In the genomic region with DNA sequence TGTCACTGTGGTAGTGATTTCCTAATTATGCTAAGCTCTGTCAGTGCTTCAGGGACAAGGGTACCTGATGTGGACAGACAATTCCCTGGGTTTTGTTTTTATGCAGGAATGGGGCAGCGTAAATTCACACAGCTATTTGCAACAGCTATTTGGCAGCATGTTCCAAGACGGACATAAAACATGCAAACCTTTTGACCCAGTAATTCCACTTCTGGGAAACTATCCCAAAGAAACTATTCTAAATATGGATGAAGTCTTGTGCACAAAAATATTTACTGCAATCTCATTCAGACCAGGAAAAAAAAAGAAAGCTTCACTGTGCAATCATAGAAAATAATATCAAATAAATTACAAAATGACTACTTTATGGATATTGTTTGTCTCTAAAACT, we compare ENCODE assay signal across 17 mouse cellular contexts.
A peak's percentile ranks its signal among the peaks of the same experiment; 100 is the strongest.
DNase-seq lines count a peak whose midpoint lies in the region; ATAC-seq and TF ChIP-seq lines count a peak whose summit lies in the region.
"Had no signal": no experiment of that assay in that cellular context is flagged by ENCODE, and none has a peak within 500 bp of the region (broad histone marks: within the 10 kb centered on the region; RNA-seq: fewer than 3 reads in every experiment).

No protein-coding gene starts in this region.

- no peak for ATAC-seq in kidney, embryonic 14.5 days (ENCODE audit: low FRiP score, low TSS enrichment)
- ATAC-seq in kidney, postnatal 0 days (replicated peaks; ENCODE audit: low FRiP score, low read depth): no peak

- intact Hi-C loops in gastrocnemius, adult 2 months (cut with DNase I): no loop called here

- H3K27me3 ChIP-seq in kidney, embryonic 14.5 days (ENCODE audit: control insufficient read depth, insufficient read depth, low read length): no peaks in the 10 kb centered on the region
- no peaks in the 10 kb centered on the region for H3K27me3 ChIP-seq in kidney, postnatal 0 days (ENCODE audit: insufficient read depth, low read length)
- H3K27me3 ChIP-seq: embryonic facial prominence, embryonic 13.5 days; forebrain, embryonic 12.5 days; neural tube, embryonic 15.5 days had no signal

- no peaks in the 10 kb centered on the region for H3K4me1 ChIP-seq in kidney, embryonic 14.5 days (ENCODE audit: control insufficient read depth, insufficient read depth, low read length)
- H3K4me1 ChIP-seq in kidney, postnatal 0 days (replicated peaks; ENCODE audit: insufficient read depth, low read length): no peaks in the 10 kb centered on the region; the same call in 1 of the 2 replicates
- H3K4me1 ChIP-seq: neural tube, embryonic 15.5 days had no signal

- DNase-seq in gastrocnemius, adult 2 months: no peak
- DNase-seq in gastrocnemius, adult 8-10 months (ENCODE audit: low spot score in 2 of 2): no peak
- DNase-seq in kidney, adult 9 months: peak; percentile 32
- peak; percentile 10 for DNase-seq in 3T3-L1 (ENCODE audit: low read depth, low spot score)
- DNase-seq in kidney, postnatal 0 days (ENCODE audit: low spot score): peak; percentile 84
- no peak for DNase-seq in urinary bladder, postnatal 36 days (ENCODE audit: low spot score in 2 of 2)
- DNase-seq in cerebellum, postnatal 4 days (ENCODE audit: low spot score in 2 of 2): no peak
- DNase-seq: cerebellum, adult 11-12 months; lung, postnatal 10 days; retina, postnatal 1 day; thymus, postnatal 14 days had no signal

- H3K9me3 ChIP-seq in kidney, embryonic 14.5 days (ENCODE audit: control insufficient read depth, low read length): no peaks in the 10 kb centered on the region
- no peaks in the 10 kb centered on the region for H3K9me3 ChIP-seq in kidney, postnatal 0 days (replicated peaks; ENCODE audit: low read length)
- H3K9me3 ChIP-seq: embryonic facial prominence, embryonic 13.5 days; forebrain, embryonic 12.5 days; neural tube, embryonic 15.5 days had no signal

- no peak for TF ChIP-seq CTCF in gastrocnemius, adult 2 months (IDR thresholded peaks at IDR 0.05)
- TF ChIP-seq CTCF in kidney, postnatal 0 days (IDR thresholded peaks at IDR 0.05; ENCODE audit: low read depth): no peak

- no peak overlapping the region for H3K4me3 ChIP-seq in gastrocnemius, adult 2 months
- H3K4me3 ChIP-seq in kidney, embryonic 14.5 days (ENCODE audit: low read length): no peak overlapping the region
- H3K4me3 ChIP-seq in kidney, postnatal 0 days (replicated peaks; ENCODE audit: low read depth, low read length): no peak overlapping the region
- H3K4me3 ChIP-seq: embryonic facial prominence, embryonic 13.5 days; forebrain, embryonic 12.5 days; neural tube, embryonic 15.5 days had no signal

- WGBS in kidney, embryonic 14.5 days: 52% methylated on average over 2 of the region's 2 CpGs
- 48% methylated on average over 2 of the region's 2 CpGs for WGBS in kidney, postnatal 0 days

- peak overlapping the region; percentile 2; the same call in 1 of the 2 replicates for H3K27ac ChIP-seq in gastrocnemius, adult 2 months
- no peak overlapping the region for H3K27ac ChIP-seq in kidney, embryonic 14.5 days (ENCODE audit: low read depth, low read length)
- peak overlapping the region; percentile 62 for H3K27ac ChIP-seq in kidney, postnatal 0 days
- H3K27ac ChIP-seq: embryonic facial prominence, embryonic 13.5 days; forebrain, embryonic 12.5 days; neural tube, embryonic 15.5 days had no signal

- H3K9ac ChIP-seq in kidney, embryonic 14.5 days (ENCODE audit: low read depth, low read length): no peak overlapping the region
- no peak overlapping the region for H3K9ac ChIP-seq in kidney, postnatal 0 days (ENCODE audit: low read depth, low read length)
- H3K9ac ChIP-seq: embryonic facial prominence, embryonic 13.5 days; forebrain, embryonic 12.5 days; neural tube, embryonic 15.5 days had no signal

- H3K36me3 ChIP-seq in kidney, embryonic 14.5 days (ENCODE audit: control insufficient read depth, insufficient read depth, low read length): no peaks in the 10 kb centered on the region
- no peaks in the 10 kb centered on the region for H3K36me3 ChIP-seq in kidney, postnatal 0 days (ENCODE audit: insufficient read depth, low read length)
- H3K36me3 ChIP-seq: embryonic facial prominence, embryonic 13.5 days; forebrain, embryonic 12.5 days; neural tube, embryonic 15.5 days had no signal

- H3K4me2 ChIP-seq in kidney, embryonic 14.5 days (replicated peaks; ENCODE audit: low read depth, low read length): no peak overlapping the region
- no peak overlapping the region for H3K4me2 ChIP-seq in kidney, postnatal 0 days (ENCODE audit: low read length)
- H3K4me2 ChIP-seq: embryonic facial prominence, embryonic 13.5 days; forebrain, embryonic 12.5 days; heart, embryonic 11.5 days; midbrain, embryonic 11.5 days; neural tube, embryonic 15.5 days had no signal

Comparison
In these comparisons a context has a peak if more than half of its experiments do, and no peak if none do; other contexts are left out.
1. DNase-seq: peak in kidney, adult 9 months (single experiment), 3T3-L1 (single experiment) and kidney, postnatal 0 days (single experiment); none in gastrocnemius, adult 2 months (single experiment), gastrocnemius, adult 8-10 months (0 of 2), urinary bladder, postnatal 36 days (0 of 2) and cerebellum, postnatal 4 days (0 of 2).